Mouse (Mus musculus): ENCODE results near the gene Gm45194.

Gm45194 gene

GRCm38 (mm10) chrX:111891089-111891488, at the start of gene Gm45194:
TSS of gene Gm45194 (plus strand) at chrX:111891389.
- no peak for DNase-seq

- DNase-seq: no peak
These were observed 35.3 kb upstream of the Gm45194 start for GRCm38 (mm10) chrX:111855878-111856277.

- DNase-seq: no peak
These were observed 9.9 kb upstream of the Gm45194 start for GRCm38 (mm10) chrX:111881251-111881650.

GRCm38 (mm10) chrX:111894321-111895050, 3.3 kb downstream of the Gm45194 start:
- DNase-seq: peak; percentile 46

- peak; percentile 35 for DNase-seq
These were observed 4.0 kb downstream of the Gm45194 start for GRCm38 (mm10) chrX:111895084-111895779.

- peak; percentile 4 for DNase-seq
These were observed 26.2 kb downstream of the Gm45194 start for GRCm38 (mm10) chrX:111917422-111917821.

GRCm38 (mm10) chrX:111960909-111961308, 69.7 kb downstream of the Gm45194 start:
- no peak for DNase-seq

- DNase-seq: no peak
These were observed 108.5 kb downstream of the Gm45194 start for GRCm38 (mm10) chrX:111999661-112000060.

GRCm38 (mm10) chrX:112010707-112011106, 119.5 kb downstream of the Gm45194 start, which contains the start of gene Tex16:
TSS of gene Tex16 (plus strand) at chrX:112011007.
- no peak for DNase-seq

GRCm38 (mm10) chrX:112238749-112239148, 347.6 kb downstream of the Gm45194 start, which contains the start of gene 4933403O08Rik:
TSS of gene 4933403O08Rik (plus strand) at chrX:112239049.
- no peak for DNase-seq

- no peak for DNase-seq
These were observed 351.7 kb downstream of the Gm45194 start for GRCm38 (mm10) chrX:112242916-112243315.

GRCm38 (mm10) chrX:112255513-112255912, 364.3 kb downstream of the Gm45194 start:
- no peak for DNase-seq

- no peak for DNase-seq
These were observed 382.4 kb downstream of the Gm45194 start for GRCm38 (mm10) chrX:112273550-112273949.
